8 mouse cellular contexts compared by ENCODE assay signal in genomic region chr15:86067581-86067910, GRCm38 (mm10). TPM values are rescaled to one million over a fixed set of nuclear protein-coding genes. Genes with fewer than 3 reads are reported as not detected.
DNase-seq lines count a peak whose midpoint lies in the region; ATAC-seq and TF ChIP-seq lines count a peak whose summit lies in the region.

No protein-coding gene starts in this region.

- H3K9me3 ChIP-seq in heart, embryonic 12.5 days (replicated peaks): 0 out of 2 replicates have a peak, but pooled peaks cover 3% of the 10 kb centered on the region
- H3K9me3 ChIP-seq in heart, embryonic 11.5 days (replicated peaks; ENCODE audit: control insufficient read depth, low read length): no peaks in the 10 kb centered on the region
- H3K9me3 ChIP-seq in G1E (replicated peaks): no peaks in the 10 kb centered on the region
- no peaks in the 10 kb centered on the region for H3K9me3 ChIP-seq in intestine, postnatal 0 days (ENCODE audit: control insufficient read depth)

- H3K27ac ChIP-seq in heart, embryonic 12.5 days (ENCODE audit: poor library complexity, severe bottlenecking): 0 out of 2 replicates have a peak overlapping the region, but pooled peaks have one; percentile 26
- no peak overlapping the region for H3K27ac ChIP-seq in heart, embryonic 11.5 days (ENCODE audit: low read depth, low read length)
- H3K27ac ChIP-seq in intestine, postnatal 0 days (ENCODE audit: low read depth, low read length): no peak overlapping the region

- 50% methylated on average over 6 of the region's 6 CpGs for WGBS in heart, embryonic 12.5 days
- 23% methylated on average over 4 of the region's 6 CpGs for WGBS in heart, embryonic 11.5 days (ENCODE audit: insufficient replicate concordance)
- WGBS in intestine, postnatal 0 days: 13% methylated on average over 4 of the region's 6 CpGs

- no peak overlapping the region for H3K4me3 ChIP-seq in heart, embryonic 12.5 days
- no peak overlapping the region for H3K4me3 ChIP-seq in heart, embryonic 11.5 days (ENCODE audit: low read depth, low read length)
- peak overlapping the region; percentile 64 for H3K4me3 ChIP-seq in G1E (ENCODE audit: low read depth, low read length)
- no peak overlapping the region for H3K4me3 ChIP-seq in intestine, postnatal 0 days (ENCODE audit: low read depth, low read length)

- no peaks in the 10 kb centered on the region for H3K27me3 ChIP-seq in heart, embryonic 12.5 days (replicated peaks)
- no peaks in the 10 kb centered on the region for H3K27me3 ChIP-seq in heart, embryonic 11.5 days (ENCODE audit: control insufficient read depth, insufficient read depth, low read length)
- no peaks in the 10 kb centered on the region for H3K27me3 ChIP-seq in G1E (ENCODE audit: insufficient read depth, low read length)
- H3K27me3 ChIP-seq in intestine, postnatal 0 days (replicated peaks; ENCODE audit: control insufficient read depth, insufficient read depth, low read length): no peaks in the 10 kb centered on the region

- H3K4me1 ChIP-seq in heart, embryonic 12.5 days (replicated peaks): peaks cover 63% of the 10 kb centered on the region
- H3K4me1 ChIP-seq in heart, embryonic 11.5 days (ENCODE audit: control insufficient read depth, insufficient read depth, low read length): peaks cover 44% of the 10 kb centered on the region
- H3K4me1 ChIP-seq in G1E (ENCODE audit: insufficient read depth, low read depth, low read length): peaks cover 98% of the 10 kb centered on the region
- peaks cover 3% of the 10 kb centered on the region; the same call in 1 of the 2 replicates for H3K4me1 ChIP-seq in intestine, postnatal 0 days (replicated peaks; ENCODE audit: control insufficient read depth, insufficient read depth, low read length)

- DNase-seq in G1E (ENCODE audit: low spot score): peak; percentile 82
- DNase-seq in gastrocnemius, postnatal 4 days (ENCODE audit: low spot score in 2 of 2): no peak
- DNase-seq in layer of hippocampus, adult 8-10 months (ENCODE audit: low spot score in 2 of 2): no peak

- no peaks in the 10 kb centered on the region for H3K36me3 ChIP-seq in heart, embryonic 12.5 days
- H3K36me3 ChIP-seq in heart, embryonic 11.5 days (ENCODE audit: control insufficient read depth, insufficient read depth, low read length): no peaks in the 10 kb centered on the region
- peaks cover 88% of the 10 kb centered on the region for H3K36me3 ChIP-seq in G1E (replicated peaks)
- H3K36me3 ChIP-seq in intestine, postnatal 0 days (ENCODE audit: control insufficient read depth, insufficient read depth): no peaks in the 10 kb centered on the region; the same call in 1 of the 2 replicates

- TF ChIP-seq CTCF in G1E (IDR thresholded peaks at IDR 0.05; ENCODE audit: low read depth, low read length): no peak
- no peak for TF ChIP-seq CTCF in intestine, postnatal 0 days (IDR thresholded peaks at IDR 0.05; ENCODE audit: low read depth)

- no peak overlapping the region for H3K9ac ChIP-seq in heart, embryonic 12.5 days
- H3K9ac ChIP-seq in heart, embryonic 11.5 days (ENCODE audit: low read depth, low read length): no peak overlapping the region
- H3K9ac ChIP-seq in intestine, postnatal 0 days (ENCODE audit: low read depth, low read length): no peak overlapping the region

- peak; percentile 66 for ATAC-seq in heart, embryonic 12.5 days (ENCODE audit: insufficient number of reproducible peaks, low FRiP score)
- no peak for ATAC-seq in heart, embryonic 11.5 days (replicated peaks; ENCODE audit: insufficient number of reproducible peaks, low FRiP score, low TSS enrichment)
- peak; percentile 75 for ATAC-seq in G1E (ENCODE audit: extremely low read depth, insufficient number of reproducible peaks, low FRiP score, poor library complexity, severe bottlenecking)
- peak; percentile 55 for ATAC-seq in intestine, postnatal 0 days
- ATAC-seq in neutrophil, adult 5-6 weeks (ENCODE audit: extremely low read depth, insufficient number of reproducible peaks, low FRiP score, poor library complexity, severe bottlenecking): peak; percentile 79
- ATAC-seq in cerebellum, adult (ENCODE audit: insufficient number of reproducible peaks, low FRiP score, low TSS enrichment): no peak

- H3K4me2 ChIP-seq in heart, embryonic 12.5 days: peak overlapping the region; percentile 2; the same call in 1 of the 2 replicates
- no peak overlapping the region for H3K4me2 ChIP-seq in heart, embryonic 11.5 days
- H3K4me2 ChIP-seq in intestine, postnatal 0 days (replicated peaks; ENCODE audit: low read depth): no peak overlapping the region; the same call in 1 of the 2 replicates

RNA-seq across cellular contexts. Expression of gene Gramd4, which starts 10.1 kb away (rescaled TPM):
- polyA plus RNA-seq in heart, embryonic 12.5 days (2016; fragmentation: Nextera tagmentation; extraction: Ambion mirVana): 14.3 and 14.8 TPM in 2 replicates
- 4.9 and 6.5 TPM in 2 replicates for polyA plus RNA-seq in heart, embryonic 11.5 days (2014; fragmentation: Nextera tagmentation; extraction: Ambion mirVana)
- total RNA-seq in G1E (2014; fragmentation: Nextera tagmentation) (23.2 and 23.6 TPM in 2 replicates), G1E (2017) (55.4 and 56.8 TPM in 2 replicates)
- 33.4 and 35.2 TPM in 2 replicates for polyA plus RNA-seq in G1E (2012)
- 5.6 and 6.4 TPM in 2 replicates for polyA plus RNA-seq in intestine, postnatal 0 days (2015; fragmentation: Nextera tagmentation; extraction: Ambion mirVana)
- 47.0 and 55.5 TPM in 2 replicates for total RNA-seq in neutrophil, adult 5-6 weeks (2017)
- 10 to 100 TPM; 11.0 to 12.3 TPM for total RNA-seq in gastrocnemius, postnatal 4 days (2021)
- total RNA-seq in layer of hippocampus, adult 8-10 months (2022): 10 to 100 TPM; 24.1 to 30.9 (median 29.9) TPM

RNA-seq across cellular contexts. Expression of gene Celsr1, which starts 34.0 kb away (rescaled TPM):
- polyA plus RNA-seq in heart, embryonic 12.5 days (2016; fragmentation: Nextera tagmentation; extraction: Ambion mirVana): 2.0 and 2.3 TPM in 2 replicates
- 2.1 and 2.2 TPM in 2 replicates for polyA plus RNA-seq in heart, embryonic 11.5 days (2014; fragmentation: Nextera tagmentation; extraction: Ambion mirVana)
- total RNA-seq in G1E (2014; fragmentation: Nextera tagmentation) (4.6 and 4.7 TPM in 2 replicates), G1E (2017) (1.3 TPM in 2 replicates)
- 21.7 and 27.6 TPM in 2 replicates for polyA plus RNA-seq in G1E (2012)
- 0.33 and 0.39 TPM in 2 replicates for polyA plus RNA-seq in intestine, postnatal 0 days (2015; fragmentation: Nextera tagmentation; extraction: Ambion mirVana)
- 1.4 and 3.1 TPM in 2 replicates for total RNA-seq in neutrophil, adult 5-6 weeks (2017)
- 1 to 10 TPM; 1.6 to 1.7 TPM for total RNA-seq in gastrocnemius, postnatal 4 days (2021)
- total RNA-seq in layer of hippocampus, adult 8-10 months (2022): 1 to 10 TPM; 6.0 to 7.0 (median 6.6) TPM

Comparison
In these comparisons a context has a peak if more than half of its experiments do, and no peak if none do; other contexts are left out.
1. ATAC-seq: peak in heart, embryonic 12.5 days (single experiment), G1E (single experiment), intestine, postnatal 0 days (single experiment) and neutrophil, adult 5-6 weeks (single experiment); none in heart, embryonic 11.5 days (single experiment) and cerebellum, adult (single experiment).